Mouse (Mus musculus): ENCODE data around the gene Cyren.

- TF ChIP-seq CTCF (IDR thresholded peaks at IDR 0.05; ENCODE audit: control insufficient read depth, insufficient read depth, low read length): no peak
- no peak for TF ChIP-seq POLR2A (IDR thresholded peaks at IDR 0.05; ENCODE audit: borderline replicate concordance, control insufficient read depth, low read depth, low read length)
Measured at GRCm38 (mm10) chr6:34903441-34903840, 25.6 kb upstream of the Cyren start.

Data from bone marrow, adult 2 months (tissue).